Mouse (Mus musculus): ENCODE measurements at regions not wholly inside any gene's neighbourhood (a gene's known extent, or its start where the extent isn't known, plus 50 kb on each side); places are given as distances from the start of the nearest gene placed in this dataset.
A peak's percentile ranks its signal among the peaks of the same experiment; 100 is the strongest.

DNA sequence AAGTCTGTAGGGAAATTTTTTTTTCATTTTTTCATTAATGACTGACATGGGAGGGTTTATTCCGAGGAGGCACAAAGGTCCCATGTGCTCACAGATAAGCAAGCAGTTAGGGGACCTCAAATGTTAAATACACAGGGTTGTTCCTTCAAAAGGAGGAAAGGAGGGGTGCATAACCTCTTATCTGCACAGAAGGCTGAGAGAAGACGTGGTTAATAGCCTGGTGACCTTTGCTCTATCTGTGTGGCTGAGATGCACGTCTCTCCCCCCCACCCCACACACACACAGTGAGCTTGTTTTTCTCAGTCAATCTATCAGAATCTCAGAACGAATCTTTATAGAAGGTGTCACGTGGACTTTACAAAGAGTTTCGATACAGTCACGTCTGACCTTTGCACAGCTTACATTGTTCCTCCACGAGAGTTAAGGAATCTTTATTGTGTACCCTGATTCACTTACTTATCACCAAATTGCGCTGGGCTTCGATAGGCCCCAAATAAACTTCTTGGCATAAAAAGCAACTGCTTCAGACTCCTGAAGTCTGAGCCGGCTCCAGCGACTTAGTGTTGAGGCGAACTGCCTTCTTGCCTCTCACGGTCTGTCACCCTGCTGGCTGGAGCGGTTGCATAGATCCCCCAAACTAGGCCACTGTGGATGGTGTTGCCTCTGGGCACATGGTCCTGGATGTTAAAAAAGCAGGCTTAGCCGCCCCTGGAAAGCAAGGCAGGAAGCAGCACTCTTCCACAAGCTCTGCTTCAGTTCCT, 63.1 kb upstream of the Ppm1b start:
- no peaks in the 10 kb centered on the region for H3K9me3 ChIP-seq (replicated peaks)
- H3K4me2 ChIP-seq = no peak overlapping the region
- H3K4me3 ChIP-seq (replicated peaks) = no peak overlapping the region
- 0 out of 2 replicates have a peak, but pooled peaks cover 2% of the 10 kb centered on the region for H3K4me1 ChIP-seq
- H3K9ac ChIP-seq = no peak overlapping the region
- H3K36me3 ChIP-seq = no peaks in the 10 kb centered on the region
- WGBS = 78% methylated on average over 16 of the region's 16 CpGs
- no peak overlapping the region for H3K27ac ChIP-seq
- no peak for ATAC-seq (replicated peaks; ENCODE audit: low FRiP score)
- no peaks in the 10 kb centered on the region for H3K27me3 ChIP-seq

DNA sequence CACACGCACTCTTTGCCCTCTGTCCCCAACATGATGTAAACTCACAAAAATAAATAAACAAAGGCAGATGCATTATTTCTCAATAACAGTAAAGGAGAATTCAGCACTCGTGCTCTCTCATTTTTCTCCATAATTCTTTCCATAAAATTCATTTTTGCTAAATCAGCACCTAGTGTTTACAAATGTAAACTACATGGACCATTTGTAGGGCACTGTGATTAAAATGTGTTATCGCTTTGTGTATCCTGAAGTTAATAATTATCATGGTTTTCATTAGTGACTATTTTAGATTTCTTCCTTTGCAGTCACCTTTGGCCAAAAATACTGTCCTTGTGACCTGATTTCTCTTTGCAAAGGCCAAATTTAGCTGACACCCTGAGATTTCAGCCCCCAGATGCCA, 61.0 kb upstream of the Ppm1b start:
- ATAC-seq (replicated peaks; ENCODE audit: low FRiP score) = no peak
- Histone ChIP-seq H3K27me3 (no peaks in the 10 kb centered on the region), H3K36me3 (no peaks in the 10 kb centered on the region), H3K27ac (no peak overlapping the region), H3K4me2 (no peak overlapping the region), H3K9ac (no peak overlapping the region), H3K9me3 (replicated peaks) (no peaks in the 10 kb centered on the region), H3K4me1 (0 out of 2 replicates have a peak, but pooled peaks cover 2% of the 10 kb centered on the region), H3K4me3 (replicated peaks) (no peak overlapping the region)
- 68% methylated on average over 3 of the region's 3 CpGs for WGBS

DNA sequence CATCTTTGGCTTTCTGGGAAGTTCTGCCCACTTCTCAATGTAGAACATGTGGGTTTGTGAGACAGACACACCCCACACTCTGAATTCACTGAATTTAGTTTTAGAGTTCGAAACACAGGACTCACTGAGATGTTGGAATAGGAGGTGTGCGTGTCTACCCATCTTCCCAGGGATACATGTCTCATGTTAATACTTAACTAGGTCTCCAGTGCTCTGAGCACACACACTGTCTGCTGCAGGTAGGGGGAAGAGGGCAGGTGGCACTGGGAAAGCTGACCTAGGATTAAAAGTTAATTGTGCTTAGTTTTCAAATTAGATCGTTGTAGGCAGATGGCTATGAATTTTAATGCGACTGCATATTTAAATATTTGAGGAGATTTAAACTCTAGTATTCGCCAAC, 60.0 kb upstream of the Ppm1b start:
- 80% methylated on average over 5 of the region's 5 CpGs for WGBS
- ATAC-seq (replicated peaks; ENCODE audit: low FRiP score) = no peak

DNA sequence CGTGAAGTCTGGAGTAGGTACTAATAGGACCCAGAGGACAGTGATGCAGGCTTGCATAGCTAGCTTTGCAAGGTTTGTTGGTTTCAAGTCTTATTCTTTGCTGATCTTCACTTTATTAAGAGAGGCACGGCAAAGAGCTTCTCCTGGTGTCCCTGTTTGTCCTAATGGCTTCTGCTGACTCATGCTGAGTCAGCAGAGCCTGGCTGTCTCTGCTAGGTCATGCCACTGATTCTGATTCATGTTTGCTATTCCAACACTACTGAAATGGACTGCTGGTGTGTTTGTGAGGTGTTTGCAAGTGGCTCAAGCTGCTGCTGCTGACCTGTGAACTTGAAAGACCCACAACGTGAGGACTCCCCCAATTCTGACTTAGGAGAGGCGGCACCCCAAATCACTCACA, 58.1 kb upstream of the Ppm1b start:
- WGBS = 89% methylated on average over 4 of the region's 4 CpGs
- Histone ChIP-seq H3K36me3 (no peaks in the 10 kb centered on the region), H3K9me3 (replicated peaks) (no peaks in the 10 kb centered on the region)

More for the DNA sequence above, 60.0 kb upstream of the Ppm1b start:
- Histone ChIP-seq H3K4me3 (replicated peaks) (no peak overlapping the region), H3K27me3 (no peaks in the 10 kb centered on the region), H3K4me1 (0 out of 2 replicates have a peak, but pooled peaks cover 2% of the 10 kb centered on the region), H3K36me3 (no peaks in the 10 kb centered on the region), H3K9ac (no peak overlapping the region), H3K27ac (no peak overlapping the region), H3K4me2 (no peak overlapping the region), H3K9me3 (replicated peaks) (no peaks in the 10 kb centered on the region)

DNA sequence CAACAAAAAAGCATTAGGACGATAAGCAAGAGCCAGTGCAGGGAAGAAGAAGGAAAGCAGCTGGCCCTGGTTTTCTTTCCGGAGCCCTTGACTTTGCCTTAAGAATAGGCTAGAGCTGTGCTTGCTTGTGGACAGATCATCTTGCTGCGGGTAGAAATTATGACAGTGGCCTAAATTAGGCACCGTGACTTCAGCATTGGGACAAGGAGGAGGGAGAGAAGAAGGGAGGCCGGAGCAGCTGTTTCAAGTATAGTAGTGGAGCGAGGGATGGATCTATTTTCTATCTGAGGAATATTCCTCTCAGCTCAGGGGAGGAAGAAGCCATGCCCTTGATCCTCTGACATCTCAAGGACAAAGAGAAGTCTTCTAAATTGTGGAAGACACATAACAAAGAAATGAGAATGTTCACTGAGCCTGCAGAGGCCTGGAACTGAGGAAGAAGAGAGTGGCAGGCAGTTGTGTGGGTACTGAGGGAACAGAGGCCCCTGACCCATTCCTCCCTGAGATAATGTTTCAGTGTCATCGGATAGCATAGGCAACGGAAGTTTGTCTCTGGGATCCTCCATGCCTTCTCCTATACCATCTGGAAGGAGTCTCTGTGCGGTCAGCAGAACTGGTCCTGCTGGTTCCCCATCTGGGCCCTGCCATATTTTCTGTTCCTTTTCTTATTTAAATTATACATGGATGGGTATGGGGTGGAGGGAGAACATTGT, 52.8 kb upstream of the Ppm1b start:
- H3K27me3 ChIP-seq = no peaks in the 10 kb centered on the region
- no peaks in the 10 kb centered on the region for H3K36me3 ChIP-seq
- no peaks in the 10 kb centered on the region for H3K9me3 ChIP-seq (replicated peaks)
- H3K4me2 ChIP-seq = no peak overlapping the region
- no peak overlapping the region for H3K9ac ChIP-seq
- peak overlapping the region; percentile 64 for H3K27ac ChIP-seq
- peak; percentile 82 for ATAC-seq (replicated peaks; ENCODE audit: low FRiP score)
- H3K4me1 ChIP-seq = 0 out of 2 replicates have a peak, but pooled peaks cover 7% of the 10 kb centered on the region
- 44% methylated on average over 9 of the region's 9 CpGs for WGBS
- no peak overlapping the region for H3K4me3 ChIP-seq (replicated peaks)

More for the DNA sequence above, 58.1 kb upstream of the Ppm1b start:
- Histone ChIP-seq H3K27ac (no peak overlapping the region), H3K4me3 (replicated peaks) (no peak overlapping the region), H3K9ac (no peak overlapping the region), H3K27me3 (no peaks in the 10 kb centered on the region), H3K4me1 (0 out of 2 replicates have a peak, but pooled peaks cover 4% of the 10 kb centered on the region), H3K4me2 (no peak overlapping the region)
- no peak for ATAC-seq (replicated peaks; ENCODE audit: low FRiP score)

Data from kidney, embryonic 15.5 days (tissue).